Mouse (Mus musculus) ES-CJ7 (cell line): ENCODE results near the gene Mgat5b.

Experiments used
- DNase-seq: peaks from one replicate; pipeline ENCODE4 v3.0.0; 2011; ENCODE audit warnings: low read depth, low spot score

Mgat5b gene

DNA sequence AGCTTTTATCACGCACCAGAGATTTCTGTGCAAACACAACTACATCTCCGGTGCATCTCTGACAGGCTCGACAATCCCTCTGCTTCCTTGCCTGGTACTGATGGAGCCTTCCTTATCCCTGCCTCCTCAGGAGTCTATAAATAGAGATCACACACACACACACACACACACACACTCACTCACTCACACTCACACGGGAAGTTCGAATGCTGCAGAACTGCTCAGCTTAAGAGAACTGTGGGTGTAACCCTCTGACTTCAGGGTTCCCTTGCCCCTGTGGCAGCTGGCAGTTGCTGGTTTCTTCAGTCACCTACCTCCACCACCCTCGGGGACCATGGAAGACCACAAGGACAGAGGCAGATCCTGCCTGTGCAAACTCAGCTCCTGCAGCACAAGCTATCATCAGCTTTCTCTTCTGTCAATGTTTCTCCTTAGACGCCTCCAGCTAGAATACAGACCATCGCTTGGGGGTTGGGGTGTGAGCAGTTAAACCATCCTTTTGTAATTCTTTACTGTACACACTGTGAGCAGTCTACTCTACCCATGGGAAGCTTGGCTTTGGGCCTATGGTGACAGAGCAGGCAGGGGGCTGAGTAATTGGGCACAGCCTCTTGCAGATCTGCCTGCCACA is 111.9 kb downstream of the Mgat5b start:
- no peak for DNase-seq

DNA sequence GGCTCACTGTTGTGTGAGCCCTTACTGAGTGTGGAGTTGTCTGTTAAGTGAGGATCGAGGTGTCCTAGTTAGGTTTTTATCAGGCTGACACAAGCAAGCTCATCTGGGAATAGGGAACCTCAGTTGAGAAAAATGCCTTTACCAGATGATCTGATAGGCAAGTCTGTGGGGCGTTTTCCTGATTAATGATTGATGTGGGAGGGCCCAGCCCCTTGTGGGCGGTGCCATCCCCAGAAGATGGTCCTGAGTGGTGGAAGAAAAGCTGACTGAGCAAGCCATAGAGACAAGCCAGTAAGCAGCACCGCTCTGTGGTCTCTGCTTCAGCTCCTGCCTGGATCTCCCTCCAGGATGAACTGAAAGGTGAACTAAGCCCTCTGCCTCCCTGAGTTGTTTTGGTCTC is 112.6 kb downstream of the Mgat5b start:
- peak; percentile 51 for DNase-seq

- no peak for DNase-seq
Observed at GRCm38 (mm10) chr11:117035661-117036336, 117.1 kb downstream of the Mgat5b start.
